In the genomic region with DNA sequence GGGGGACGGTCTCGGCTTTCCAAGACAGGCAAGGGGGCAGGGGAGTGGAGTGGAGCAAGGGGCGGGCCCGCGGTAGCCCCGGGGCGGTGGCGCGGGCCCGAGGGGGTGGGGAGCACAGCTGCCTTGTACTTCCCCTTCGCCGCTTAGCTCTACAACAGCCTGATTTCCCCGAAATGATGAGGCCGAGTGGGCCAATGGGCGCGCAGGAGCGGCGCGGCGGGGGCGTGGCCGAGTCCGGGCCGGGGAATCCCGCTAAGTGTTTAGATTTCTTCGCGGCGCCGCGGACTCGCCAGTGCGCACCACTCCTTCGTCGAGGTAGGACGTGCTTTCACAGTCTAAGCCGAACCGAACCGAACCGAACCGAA, we compare ENCODE assay signal across 8 mouse cellular contexts. TPM values are rescaled to one million over a fixed set of nuclear protein-coding genes. Genes with fewer than 3 reads are reported as not detected.
A peak's percentile ranks its signal among the peaks of the same experiment; 100 is the strongest.
DNase-seq lines count a peak whose midpoint lies in the region; ATAC-seq and TF ChIP-seq lines count a peak whose summit lies in the region.

A gene (plus strand): TSS at position 255 of the 365 bp plus-strand sequence.

- H3K4me1 ChIP-seq in bone marrow macrophage, adult 2 months (ENCODE audit: control insufficient read depth, insufficient read depth, low read length) = peaks cover 44% of the 10 kb centered on the region
- H3K4me1 ChIP-seq in embryonic fibroblast, embryonic 13.5 days (ENCODE audit: control insufficient read depth, insufficient read depth, low read length) = peaks cover 3% of the 10 kb centered on the region; the same call in 1 of the 2 replicates
- H3K4me1 ChIP-seq in kidney, embryonic 14.5 days (ENCODE audit: control insufficient read depth, insufficient read depth, low read length) = peaks cover 10% of the 10 kb centered on the region; the same call in 1 of the 2 replicates
- peaks cover 9% of the 10 kb centered on the region; the same call in 1 of the 2 replicates for H3K4me1 ChIP-seq in limb, embryonic 14.5 days (ENCODE audit: control insufficient read depth, insufficient read depth, low read length)
- peaks cover 8% of the 10 kb centered on the region for H3K4me1 ChIP-seq in midbrain, embryonic 16.5 days (ENCODE audit: control insufficient read depth, insufficient read depth, low read length)

- no peaks in the 10 kb centered on the region for H3K27me3 ChIP-seq in kidney, embryonic 14.5 days (ENCODE audit: control insufficient read depth, insufficient read depth, low read length)
- no peaks in the 10 kb centered on the region for H3K27me3 ChIP-seq in limb, embryonic 14.5 days (ENCODE audit: control insufficient read depth, insufficient read depth, low read length)
- H3K27me3 ChIP-seq in midbrain, embryonic 16.5 days (ENCODE audit: control insufficient read depth, insufficient read depth, low read depth, low read length) = peaks cover 11% of the 10 kb centered on the region

- peak; percentile 70; the same call in 1 of the 2 replicates for TF ChIP-seq POLR2A in bone marrow macrophage, adult 2 months (IDR thresholded peaks at IDR 0.05; ENCODE audit: borderline replicate concordance, low read depth, low read length)
- TF ChIP-seq POLR2A in embryonic fibroblast, embryonic 13.5 days (IDR thresholded peaks at IDR 0.05; ENCODE audit: low read depth, low read length) = peak; percentile 98
- TF ChIP-seq POLR2A in limb, embryonic 14.5 days (IDR thresholded peaks at IDR 0.05; ENCODE audit: borderline replicate concordance, extremely low read depth, insufficient read depth, insufficient read length) = peak; percentile 64; the same call in 1 of the 2 replicates

- peaks cover 13% of the 10 kb centered on the region for H3K36me3 ChIP-seq in kidney, embryonic 14.5 days (ENCODE audit: control insufficient read depth, insufficient read depth, low read length)
- peaks cover 13% of the 10 kb centered on the region; the same call in 1 of the 2 replicates for H3K36me3 ChIP-seq in limb, embryonic 14.5 days (ENCODE audit: control insufficient read depth, insufficient read depth, low read length)
- no peaks in the 10 kb centered on the region for H3K36me3 ChIP-seq in midbrain, embryonic 16.5 days (ENCODE audit: control insufficient read depth, insufficient read depth, low read length)

- no peaks in the 10 kb centered on the region for H3K9me3 ChIP-seq in kidney, embryonic 14.5 days (ENCODE audit: control insufficient read depth, low read length)
- H3K9me3 ChIP-seq in limb, embryonic 14.5 days (ENCODE audit: control insufficient read depth, low read length) = no peaks in the 10 kb centered on the region
- no peaks in the 10 kb centered on the region for H3K9me3 ChIP-seq in midbrain, embryonic 16.5 days (replicated peaks; ENCODE audit: control insufficient read depth, low read length, poor library complexity, severe bottlenecking)

- TF ChIP-seq CTCF in bone marrow macrophage, adult 2 months (IDR thresholded peaks at IDR 0.05; ENCODE audit: low read depth, low read length) = no peak
- no peak for TF ChIP-seq CTCF in embryonic fibroblast, embryonic 13.5 days (IDR thresholded peaks at IDR 0.05; ENCODE audit: borderline replicate concordance, insufficient read depth, low read length)

- peak; percentile 95 for ATAC-seq in kidney, embryonic 14.5 days (ENCODE audit: low FRiP score, low TSS enrichment)
- peak; percentile 93 for ATAC-seq in limb, embryonic 14.5 days (ENCODE audit: low FRiP score, low read depth)
- ATAC-seq in midbrain, embryonic 16.5 days = peak; percentile 94

- WGBS in kidney, embryonic 14.5 days = under 1% methylated on average over 40 of the region's 40 CpGs
- under 1% methylated on average over 36 of the region's 40 CpGs for WGBS in limb, embryonic 14.5 days
- under 1% methylated on average over 40 of the region's 40 CpGs for WGBS in midbrain, embryonic 16.5 days

- peak; percentile 98 for DNase-seq in B cell, adult 2 months
- DNase-seq in heart, adult 9 months (ENCODE audit: low spot score in 2 of 2) = peak; percentile 96 to 97
- DNase-seq in limb, embryonic 14.5 days (ENCODE audit: low spot score) = peak; percentile 89
- DNase-seq in spleen, postnatal 10 days (ENCODE audit: low spot score in 2 of 2) = peak; percentile 73 to 93

- peak within 1 kb of the TSS; percentile 72 for H3K9ac ChIP-seq in kidney, embryonic 14.5 days (ENCODE audit: low read depth, low read length)
- peak within 1 kb of the TSS; percentile 68 for H3K9ac ChIP-seq in limb, embryonic 14.5 days (ENCODE audit: low read depth, low read length, severe bottlenecking)
- H3K9ac ChIP-seq in midbrain, embryonic 16.5 days (ENCODE audit: low read depth, low read length) = peak within 1 kb of the TSS; percentile 70

- peak within 1 kb of the TSS; percentile 99 for H3K4me3 ChIP-seq in bone marrow macrophage, adult 2 months (ENCODE audit: insufficient read depth, low read length)
- peak within 1 kb of the TSS; percentile 84 for H3K4me3 ChIP-seq in embryonic fibroblast, embryonic 13.5 days (ENCODE audit: insufficient read depth, low read length)
- peak within 1 kb of the TSS; percentile 78 for H3K4me3 ChIP-seq in kidney, embryonic 14.5 days (ENCODE audit: low read length)
- H3K4me3 ChIP-seq in limb, embryonic 14.5 days (replicated peaks; ENCODE audit: low read length) = peak within 1 kb of the TSS; percentile 77
- peak within 1 kb of the TSS; percentile 62 for H3K4me3 ChIP-seq in midbrain, embryonic 16.5 days (ENCODE audit: low read depth, low read length)

- peak within 1 kb of the TSS; percentile 92 for H3K27ac ChIP-seq in bone marrow macrophage, adult 2 months (ENCODE audit: insufficient read depth, low read depth, low read length)
- H3K27ac ChIP-seq in embryonic fibroblast, embryonic 13.5 days (ENCODE audit: insufficient read depth, low read length) = peak within 1 kb of the TSS; percentile 77
- peak within 1 kb of the TSS; percentile 12; the same call in 1 of the 2 replicates for H3K27ac ChIP-seq in kidney, embryonic 14.5 days (ENCODE audit: low read depth, low read length)
- H3K27ac ChIP-seq in limb, embryonic 14.5 days (replicated peaks; ENCODE audit: low read depth, low read length) = peak within 1 kb of the TSS; percentile 9
- 0 out of 2 replicates have a peak within 1 kb of the TSS, but pooled peaks have one; percentile 13 for H3K27ac ChIP-seq in midbrain, embryonic 16.5 days (ENCODE audit: low read length)

- H3K4me2 ChIP-seq in kidney, embryonic 14.5 days (replicated peaks; ENCODE audit: low read depth, low read length) = peak within 1 kb of the TSS; percentile 86
- H3K4me2 ChIP-seq in limb, embryonic 14.5 days (replicated peaks; ENCODE audit: low read depth, low read length, severe bottlenecking) = peak within 1 kb of the TSS; percentile 82
- peak within 1 kb of the TSS; percentile 95 for H3K4me2 ChIP-seq in midbrain, embryonic 16.5 days (ENCODE audit: low read length)

RNA-seq across cellular contexts. Expression of the gene that starts here (rescaled TPM):
- polyA plus RNA-seq in bone marrow macrophage, adult 2 months (2012; ENCODE audit: insufficient read depth, insufficient read length, missing spikeins) = 84.8 and 89.6 TPM in 2 replicates
- 19.7 and 35.1 TPM in 2 replicates for polyA plus RNA-seq in embryonic fibroblast, embryonic 13.5 days (2011; ENCODE audit: insufficient read length, low read depth, missing spikeins)
- 9.7 and 13.2 TPM in 2 replicates for polyA plus RNA-seq in kidney, embryonic 14.5 days (2014; fragmentation: Nextera tagmentation; extraction: Ambion mirVana)
- 13.8 and 16.8 TPM in 2 replicates for polyA plus RNA-seq in limb, embryonic 14.5 days (2012; rRNA removed)
- 10.7 and 11.8 TPM in 2 replicates for polyA plus RNA-seq in limb, embryonic 14.5 days (2014; fragmentation: Nextera tagmentation; extraction: Ambion mirVana)
- polyA plus RNA-seq in midbrain, embryonic 16.5 days (2015; fragmentation: Nextera tagmentation; extraction: Ambion mirVana) = 2.0 and 2.2 TPM in 2 replicates

Comparison
In these comparisons a context has a peak if more than half of its experiments do, and no peak if none do; other contexts are left out.
1. Peak in every context shown above with its lines: DNase-seq, ATAC-seq, H3K4me3 ChIP-seq and H3K27ac ChIP-seq.
2. H3K27ac ChIP-seq: peak in every context shown above with its lines; median percentile 92 in bone marrow macrophage, adult 2 months; 77 in embryonic fibroblast, embryonic 13.5 days; 13 in midbrain, embryonic 16.5 days; 12 in kidney, embryonic 14.5 days; 9 in limb, embryonic 14.5 days.